Mouse (Mus musculus): ENCODE results near the gene Uba3. TPM values are rescaled to one million over a fixed set of nuclear protein-coding genes. Genes with fewer than 3 reads are reported as not detected.

Uba3 gene
- total and polyA plus RNA-seq, 2 experiments from 2014 or later, result 58.3 to 79.7 TPM

- ATAC-seq (ENCODE audit: insufficient read depth, low read depth) (peak; percentile 44), DNase-seq (ENCODE audit: low spot score) (peak; percentile 22)
- 1% methylated on average over 22 of the region's 22 CpGs for WGBS
- H3K9me3 ChIP-seq (replicated peaks; ENCODE audit: control insufficient read depth, low read length), result no peaks in the 10 kb centered on the region
- peak overlapping the region; percentile 93 for H3K4me2 ChIP-seq (ENCODE audit: low read depth, low read length)
- peaks cover 22% of the 10 kb centered on the region for H3K4me1 ChIP-seq (ENCODE audit: control insufficient read depth, insufficient read depth)
- TF ChIP-seq CTCF (IDR thresholded peaks at IDR 0.05; ENCODE audit: low read depth) (no peak), EP300 (IDR thresholded peaks at IDR 0.05; ENCODE audit: low read depth) (no peak)
- H3K36me3 ChIP-seq (replicated peaks; ENCODE audit: control insufficient read depth, insufficient read depth, low read length), result peaks cover 8% of the 10 kb centered on the region
- peak overlapping the region; percentile 86 for H3K27ac ChIP-seq (ENCODE audit: low read depth)
- H3K9ac ChIP-seq (replicated peaks; ENCODE audit: low read depth, low read length), result peak overlapping the region; percentile 87
- peak overlapping the region; percentile 84 for H3K4me3 ChIP-seq (ENCODE audit: low read depth, low read length)
- H3K27me3 ChIP-seq (ENCODE audit: control insufficient read depth, insufficient read depth, low read length), result no peaks in the 10 kb centered on the region
These were observed 5.6 kb upstream of the Uba3 start for GRCm38 (mm10) chr6:97210962-97211601.

- H3K9me3 ChIP-seq (replicated peaks; ENCODE audit: control insufficient read depth, low read length), result no peaks in the 10 kb centered on the region
- no peaks in the 10 kb centered on the region for H3K27me3 ChIP-seq (ENCODE audit: control insufficient read depth, insufficient read depth, low read length)
- peak within 1 kb of the TSS; percentile 84 for H3K4me3 ChIP-seq (ENCODE audit: low read depth, low read length)
- ATAC-seq (ENCODE audit: insufficient read depth, low read depth), result peak; percentile 79
- WGBS, result 8% methylated on average over 32 of the region's 32 CpGs
- peaks cover 22% of the 10 kb centered on the region for H3K4me1 ChIP-seq (ENCODE audit: control insufficient read depth, insufficient read depth)
- H3K4me2 ChIP-seq (ENCODE audit: low read depth, low read length), result peak within 1 kb of the TSS; percentile 93
- peak; percentile 93 for DNase-seq (ENCODE audit: low spot score)
- no peak for TF ChIP-seq EP300 (IDR thresholded peaks at IDR 0.05; ENCODE audit: low read depth)
- TF ChIP-seq CTCF (IDR thresholded peaks at IDR 0.05; ENCODE audit: low read depth), result no peak
- H3K9ac ChIP-seq (replicated peaks; ENCODE audit: low read depth, low read length), result peak within 1 kb of the TSS; percentile 87
- H3K36me3 ChIP-seq (replicated peaks; ENCODE audit: control insufficient read depth, insufficient read depth, low read length), result peaks cover 5% of the 10 kb centered on the region
- peak within 1 kb of the TSS; percentile 86 for H3K27ac ChIP-seq (ENCODE audit: low read depth)
These were observed 4.9 kb upstream of the Uba3 start, which contains the start of gene Arl6ip5 for GRCm38 (mm10) chr6:97210191-97210961. Arl6ip5 (plus strand) TSS chr6:97210689.

DNA sequence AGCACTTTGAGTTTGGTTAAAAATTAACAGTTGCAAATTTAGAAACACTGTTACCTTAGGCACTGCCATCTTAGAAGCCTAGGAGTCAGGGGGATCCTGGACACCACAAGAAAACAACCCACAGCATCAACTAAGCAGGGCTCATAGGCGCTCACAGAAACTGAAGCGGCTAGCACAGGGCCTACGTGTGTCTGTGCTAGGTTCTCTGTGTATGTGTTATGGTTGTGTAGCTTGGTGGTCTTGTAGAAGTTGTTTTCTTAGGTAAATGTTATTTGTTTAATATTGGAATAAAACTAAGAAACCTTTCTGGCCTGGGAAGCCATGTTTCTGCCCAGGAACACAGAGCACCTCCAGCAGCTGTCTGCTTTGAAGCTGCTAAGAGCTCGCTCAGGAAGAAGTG, 4.3 kb upstream of the Uba3 start:
- Histone ChIP-seq H3K4me2 (ENCODE audit: low read depth, low read length) (peak overlapping the region; percentile 93; the same call in 1 of the 2 replicates), H3K4me3 (ENCODE audit: low read depth, low read length) (no peak overlapping the region), H3K9ac (replicated peaks; ENCODE audit: low read depth, low read length) (no peak overlapping the region), H3K27ac (ENCODE audit: low read depth) (peak overlapping the region; percentile 30; the same call in 1 of the 2 replicates), H3K9me3 (replicated peaks; ENCODE audit: control insufficient read depth, low read length) (no peaks in the 10 kb centered on the region), H3K36me3 (replicated peaks; ENCODE audit: control insufficient read depth, insufficient read depth, low read length) (no peaks in the 10 kb centered on the region; the same call in 1 of the 2 replicates), H3K4me1 (ENCODE audit: control insufficient read depth, insufficient read depth) (peaks cover 23% of the 10 kb centered on the region), H3K27me3 (ENCODE audit: control insufficient read depth, insufficient read depth, low read length) (no peaks in the 10 kb centered on the region)
- 82% methylated on average over 4 of the region's 4 CpGs for WGBS
- TF ChIP-seq CTCF (IDR thresholded peaks at IDR 0.05; ENCODE audit: low read depth) (no peak), EP300 (IDR thresholded peaks at IDR 0.05; ENCODE audit: low read depth) (no peak)
- DNase-seq (ENCODE audit: low spot score), result no peak
- no peak for ATAC-seq (ENCODE audit: insufficient read depth, low read depth)

DNA sequence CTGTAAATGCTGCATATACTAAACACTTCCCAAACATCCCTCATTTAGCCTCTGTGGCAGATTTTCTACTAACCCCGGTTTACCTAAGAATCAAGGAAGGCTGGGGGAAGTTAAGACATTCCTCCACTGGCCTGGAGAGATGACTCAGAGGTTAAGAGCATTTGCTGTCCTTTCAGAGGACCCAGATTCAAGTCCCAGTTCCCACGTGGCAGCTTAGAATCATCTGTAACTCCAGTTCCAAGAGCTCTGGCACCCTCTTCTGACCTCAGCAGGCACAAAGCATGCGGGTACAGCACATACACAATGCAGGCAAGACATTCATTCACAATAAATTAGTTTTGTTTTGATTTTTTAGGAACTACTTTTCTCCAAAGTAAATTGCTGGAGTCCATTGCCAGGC, 3.8 kb upstream of the Uba3 start:
- Histone ChIP-seq H3K36me3 (replicated peaks; ENCODE audit: control insufficient read depth, insufficient read depth, low read length) (no peaks in the 10 kb centered on the region), H3K27ac (ENCODE audit: low read depth) (0 out of 2 replicates have a peak overlapping the region, but pooled peaks have one; percentile 5), H3K4me2 (ENCODE audit: low read depth, low read length) (no peak overlapping the region), H3K4me1 (ENCODE audit: control insufficient read depth, insufficient read depth) (peaks cover 28% of the 10 kb centered on the region), H3K9ac (replicated peaks; ENCODE audit: low read depth, low read length) (no peak overlapping the region), H3K9me3 (replicated peaks; ENCODE audit: control insufficient read depth, low read length) (no peaks in the 10 kb centered on the region), H3K27me3 (ENCODE audit: control insufficient read depth, insufficient read depth, low read length) (no peaks in the 10 kb centered on the region), H3K4me3 (ENCODE audit: low read depth, low read length) (no peak overlapping the region)
- TF ChIP-seq CTCF (IDR thresholded peaks at IDR 0.05; ENCODE audit: low read depth) (no peak), EP300 (IDR thresholded peaks at IDR 0.05; ENCODE audit: low read depth) (no peak)
- no peak for ATAC-seq (ENCODE audit: insufficient read depth, low read depth)
- no peak for DNase-seq (ENCODE audit: low spot score)
- WGBS, result 55% methylated on average over 3 of the region's 3 CpGs

DNA sequence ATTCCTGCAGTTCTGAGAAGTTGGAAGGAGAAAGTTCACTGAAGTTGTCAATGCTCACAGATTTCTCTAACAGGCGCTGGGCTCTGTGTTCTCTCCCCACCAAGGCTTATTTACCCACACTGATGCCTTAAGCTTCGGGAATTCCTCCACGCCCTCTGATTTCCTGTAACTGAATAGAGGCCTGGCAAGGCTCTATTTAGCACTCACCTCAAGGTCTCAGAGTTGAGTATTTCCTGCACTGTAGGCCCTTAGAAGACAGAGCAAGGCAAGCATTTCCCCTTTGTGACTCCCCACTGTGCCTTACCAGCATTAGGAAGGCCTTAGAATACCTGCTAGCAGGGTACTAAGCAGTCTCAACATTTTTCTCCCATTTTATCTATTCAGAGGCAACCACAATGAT, 3.0 kb upstream of the Uba3 start:
- no peaks in the 10 kb centered on the region for H3K9me3 ChIP-seq (replicated peaks; ENCODE audit: control insufficient read depth, low read length)
- no peak overlapping the region for H3K4me3 ChIP-seq (ENCODE audit: low read depth, low read length)
- H3K4me2 ChIP-seq (ENCODE audit: low read depth, low read length), result no peak overlapping the region
- H3K36me3 ChIP-seq (replicated peaks; ENCODE audit: control insufficient read depth, insufficient read depth, low read length), result no peaks in the 10 kb centered on the region
- peak overlapping the region; percentile 5; the same call in 1 of the 2 replicates for H3K27ac ChIP-seq (ENCODE audit: low read depth)
- 37% methylated on average over 3 of the region's 3 CpGs for WGBS
- no peaks in the 10 kb centered on the region for H3K27me3 ChIP-seq (ENCODE audit: control insufficient read depth, insufficient read depth, low read length)
- no peak overlapping the region for H3K9ac ChIP-seq (replicated peaks; ENCODE audit: low read depth, low read length)
- ATAC-seq (ENCODE audit: insufficient read depth, low read depth) (no peak), DNase-seq (ENCODE audit: low spot score) (no peak)
- TF ChIP-seq CTCF (IDR thresholded peaks at IDR 0.05; ENCODE audit: low read depth) (no peak), EP300 (IDR thresholded peaks at IDR 0.05; ENCODE audit: low read depth) (no peak)
- H3K4me1 ChIP-seq (ENCODE audit: control insufficient read depth, insufficient read depth), result peaks cover 28% of the 10 kb centered on the region

Data from heart, postnatal 0 days (tissue).